Mouse (Mus musculus) erythroblast, embryonic 14.5 days (primary cell): ENCODE data around the gene Cyb5r3.

Source experiments
- GATA1 ChIP-seq: IDR thresholded peaks from 2 replicates; pipeline ENCODE4 v1.6.1; 2012; ENCODE audit warnings: low read length, inconsistent platforms, mixed read lengths
- TAL1 ChIP-seq: IDR thresholded peaks from 3 replicates; pipeline ENCODE4 v1.6.1; 2012; ENCODE audit warnings: low read length, inconsistent platforms, mixed read lengths

GRCm38 (mm10) chr15:83149196-83150072 is 23.0 kb downstream of the Cyb5r3 start, which contains the start of gene Poldip3:
- TF ChIP-seq GATA1 (no peak), TAL1 (no peak)
